Mouse (Mus musculus) spleen, adult 12 weeks (tissue): ENCODE data around the gene Gm11007.
"Not testable (repeated sequence)": the region's sequence is repeated elsewhere in the genome, so short reads cannot be mapped to it uniquely, and the experiment has no call there.

Experiments used
- DNase-seq: peaks from one replicate; pipeline ENCODE4 v3.0.0; 2022; ENCODE audit warnings: low spot score

Gene Gm11007

GRCm38 (mm10) chr2:175643678-175644077 is at the start of gene Gm11007:
TSS of gene Gm11007 (plus strand) at chr2:175643978.
- not testable (repeated sequence) for DNase-seq
